Mouse (Mus musculus): ENCODE measurements around the gene Cks1b.

DNA sequence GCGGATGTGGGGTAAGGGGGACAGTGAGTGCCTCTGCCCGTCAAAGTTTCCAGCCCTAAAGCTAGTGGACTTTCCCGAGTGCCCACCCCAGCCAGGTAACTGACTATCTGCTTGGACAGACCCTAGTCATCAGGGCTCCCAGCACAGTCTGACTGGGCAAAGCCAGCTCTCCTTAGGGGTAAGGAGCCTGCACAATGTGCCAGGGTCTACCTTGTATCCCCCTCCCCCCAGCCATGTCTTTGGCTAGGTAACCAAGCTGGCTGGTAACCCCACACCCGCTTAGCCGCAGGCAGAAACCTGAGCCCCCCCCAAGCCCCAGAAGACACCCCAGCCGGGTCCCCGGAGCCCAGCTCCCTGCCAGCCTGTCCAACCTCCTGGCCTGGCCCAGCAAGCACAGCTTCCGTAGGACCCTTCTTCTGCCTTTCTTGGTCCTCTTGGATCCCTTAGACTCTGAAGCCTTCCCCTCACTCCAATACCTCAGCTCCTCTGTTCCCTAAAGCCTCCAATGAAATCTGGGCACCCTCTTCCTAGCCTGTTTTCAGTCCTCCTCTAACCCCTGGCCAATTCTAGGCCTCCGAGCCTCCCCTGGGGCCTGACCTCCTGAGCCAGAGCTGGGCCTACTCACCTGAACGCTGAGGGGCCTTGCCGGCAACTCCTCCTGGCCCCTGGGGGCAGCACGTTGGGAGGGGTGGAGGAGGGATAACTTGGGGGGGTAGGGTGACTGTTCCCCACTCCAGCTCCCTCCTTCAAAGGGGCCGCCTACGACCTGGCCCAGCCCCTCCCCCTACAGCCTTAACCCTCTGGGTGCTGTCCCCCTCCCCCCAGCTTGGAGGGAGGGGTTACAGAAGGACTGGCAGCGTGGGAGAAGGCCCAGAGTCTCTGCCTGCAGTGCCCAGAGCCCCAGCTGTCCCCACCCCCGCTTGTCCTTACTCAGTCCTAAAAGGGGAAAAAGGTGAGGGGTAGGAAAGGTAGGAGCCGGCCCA is 31.5 kb downstream of the Cks1b start:
- TF ChIP-seq CTCF (IDR thresholded peaks at IDR 0.05; ENCODE audit: insufficient read depth, low read length): no peak
- TF ChIP-seq POLR2A (IDR thresholded peaks at IDR 0.05; ENCODE audit: borderline replicate concordance, extremely low read depth, low read depth, low read length): no peak
